8 mouse cellular contexts compared by ENCODE assay signal in the genomic region with DNA sequence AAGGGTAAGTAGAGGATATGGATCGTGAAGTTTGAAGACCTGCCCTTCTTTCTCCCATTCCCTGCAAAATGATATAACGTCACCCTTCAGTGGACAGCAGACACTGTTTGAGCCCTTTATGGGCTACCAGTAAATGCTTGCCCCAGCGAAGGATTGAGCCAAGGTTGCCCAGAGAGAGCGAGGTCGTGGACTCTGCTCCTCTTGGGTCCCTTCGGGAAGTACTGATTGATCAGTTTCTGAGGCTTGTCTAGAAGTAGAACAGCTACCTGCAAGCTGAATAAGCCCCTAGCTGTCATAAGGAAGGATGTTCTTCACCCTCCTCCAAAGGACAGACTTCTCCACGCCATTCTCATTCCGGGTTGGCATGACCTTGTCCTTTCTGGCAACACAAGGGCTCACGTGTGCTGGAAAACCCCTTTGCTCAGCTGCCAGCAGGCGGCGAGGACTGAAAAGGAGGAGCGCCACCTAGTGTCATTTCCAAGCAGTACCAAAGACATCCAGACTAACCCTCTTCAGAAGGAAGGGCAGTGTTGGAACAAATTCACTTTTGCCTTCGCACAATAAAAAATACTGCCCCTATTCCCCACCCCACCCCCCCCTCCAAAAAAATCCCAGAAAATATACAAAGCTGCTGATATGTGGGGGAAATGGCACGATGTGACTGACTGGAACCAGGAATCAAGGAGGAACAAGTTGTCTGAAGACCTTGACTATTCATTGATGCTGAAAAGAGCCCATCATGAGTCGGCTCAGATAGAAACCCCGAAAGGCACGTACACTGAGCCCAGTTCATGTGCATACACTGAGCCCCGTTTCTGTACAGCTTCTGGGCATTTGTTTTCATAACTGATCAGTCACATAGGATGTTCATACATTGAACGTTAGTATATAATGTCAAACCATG.
DNase-seq lines count a peak whose midpoint lies in the region; ATAC-seq and TF ChIP-seq lines count a peak whose summit lies in the region.

No protein-coding gene starts in this region.

- intact Hi-C loops in left cerebral cortex, adult 2 months (cut with DNase I), result loop anchor here (1.0 to 5.0 kb wide), 2 partner anchors 275 to 455 kb away; no protein-coding TSS in a partner anchor

- peak; percentile 6 for DNase-seq in T-cell, adult 2 months (ENCODE audit: low spot score)
- DNase-seq in cerebellum, postnatal 36 days, result peak; percentile 71 to 78
- peak; percentile 74 for DNase-seq in gastrocnemius, postnatal 10 days
- peak; percentile 61 for DNase-seq in hindlimb bud, embryonic 11.5 days (ENCODE audit: extremely low spot score, low read depth, low spot score)
- peak; percentile 78 to 81 for DNase-seq in left cerebral cortex, adult 2 months (ENCODE audit: extremely low spot score in 1 of 2, low spot score in 2 of 2)
- DNase-seq in right cerebral cortex, postnatal 25 days, result peak; percentile 73
- DNase-seq in urinary bladder, postnatal 4 days (ENCODE audit: low spot score in 2 of 2), result peak; percentile 57 to 76

- peak; percentile 90 for ATAC-seq in megakaryocyte-erythroid progenitor cell, adult 5-6 weeks (replicated peaks; ENCODE audit: low FRiP score, low TSS enrichment, poor library complexity, severe bottlenecking)

- H3K27ac ChIP-seq in left cerebral cortex, adult 2 months, result no peak overlapping the region; the same call in 1 of the 2 replicates

- TF ChIP-seq CTCF in left cerebral cortex, adult 2 months (IDR thresholded peaks at IDR 0.05), result peak; percentile 96

- no peak overlapping the region for H3K4me3 ChIP-seq in left cerebral cortex, adult 2 months

Comparison
In these comparisons a context has a peak if more than half of its experiments do, and no peak if none do; other contexts are left out.
1. DNase-seq: peak in every context shown above with its lines; median percentile 80 in left cerebral cortex, adult 2 months; 74 in cerebellum, postnatal 36 days; 74 in gastrocnemius, postnatal 10 days; 73 in right cerebral cortex, postnatal 25 days; 66 in urinary bladder, postnatal 4 days; 61 in hindlimb bud, embryonic 11.5 days; 6 in T-cell, adult 2 months.